Mouse (Mus musculus): ENCODE measurements at regions not wholly inside any gene's neighbourhood (a gene's known extent, or its start where the extent isn't known, plus 50 kb on each side); places are given as distances from the start of the nearest gene placed in this dataset.

- H3K9me3 ChIP-seq = no peaks in the 10 kb centered on the region
- H3K4me1 ChIP-seq = peaks cover 20% of the 10 kb centered on the region
- H3K9ac ChIP-seq (replicated peaks) = no peak overlapping the region
- no peak overlapping the region for H3K27ac ChIP-seq (replicated peaks)
- peaks cover 34% of the 10 kb centered on the region for H3K27me3 ChIP-seq
- no peak overlapping the region for H3K4me2 ChIP-seq (replicated peaks)
- no peaks in the 10 kb centered on the region for H3K36me3 ChIP-seq
- ATAC-seq (ENCODE audit: low FRiP score, low read depth) = no peak
- no peak overlapping the region for H3K4me3 ChIP-seq
- 6% methylated on average over 9 of the region's 9 CpGs for WGBS
Observed at GRCm38 (mm10) chr4:125439856-125440255, 50.6 kb upstream of the Grik3 start.

GRCm38 (mm10) chr4:125437161-125437822 lies 53.2 kb upstream of the Grik3 start:
- Histone ChIP-seq H3K9me3 (no peaks in the 10 kb centered on the region), H3K27ac (replicated peaks) (no peak overlapping the region), H3K9ac (replicated peaks) (no peak overlapping the region), H3K4me3 (no peak overlapping the region), H3K4me2 (replicated peaks) (no peak overlapping the region), H3K4me1 (peaks cover 20% of the 10 kb centered on the region), H3K36me3 (no peaks in the 10 kb centered on the region), H3K27me3 (peaks cover 34% of the 10 kb centered on the region)
- no peak for ATAC-seq (ENCODE audit: low FRiP score, low read depth)
- WGBS = 84% methylated on average over 13 of the region's 13 CpGs

- no peak overlapping the region for H3K4me2 ChIP-seq (replicated peaks)
- H3K4me3 ChIP-seq = no peak overlapping the region
- no peaks in the 10 kb centered on the region for H3K4me1 ChIP-seq
- H3K27ac ChIP-seq (replicated peaks) = no peak overlapping the region
- no peak overlapping the region for H3K9ac ChIP-seq (replicated peaks)
- no peaks in the 10 kb centered on the region for H3K9me3 ChIP-seq
- H3K27me3 ChIP-seq = peaks cover 18% of the 10 kb centered on the region
- no peaks in the 10 kb centered on the region for H3K36me3 ChIP-seq
- no peak for ATAC-seq (ENCODE audit: low FRiP score, low read depth)
- 23% methylated on average over 3 of the region's 3 CpGs for WGBS
Observed at GRCm38 (mm10) chr4:125433511-125433910, 57.0 kb upstream of the Grik3 start.

- no peak overlapping the region for H3K9ac ChIP-seq (replicated peaks)
Observed at GRCm38 (mm10) chr4:125431648-125432047, 58.9 kb upstream of the Grik3 start.

GRCm38 (mm10) chr4:125430845-125431244 lies 59.7 kb upstream of the Grik3 start:
- Histone ChIP-seq H3K9ac (replicated peaks) (no peak overlapping the region), H3K4me3 (no peak overlapping the region), H3K4me1 (no peaks in the 10 kb centered on the region), H3K36me3 (no peaks in the 10 kb centered on the region), H3K4me2 (replicated peaks) (no peak overlapping the region), H3K9me3 (no peaks in the 10 kb centered on the region), H3K27ac (replicated peaks) (no peak overlapping the region), H3K27me3 (peaks cover 14% of the 10 kb centered on the region; the same call in 1 of the 2 replicates)
- 78% methylated on average over 4 of the region's 4 CpGs for WGBS
- no peak for ATAC-seq (ENCODE audit: low FRiP score, low read depth)

More at GRCm38 (mm10) chr4:125431648-125432047, 58.9 kb upstream of the Grik3 start:
- no peaks in the 10 kb centered on the region for H3K4me1 ChIP-seq
- H3K9me3 ChIP-seq = no peaks in the 10 kb centered on the region
- H3K27me3 ChIP-seq = peaks cover 14% of the 10 kb centered on the region; the same call in 1 of the 2 replicates
- no peak overlapping the region for H3K27ac ChIP-seq (replicated peaks)
- H3K36me3 ChIP-seq = no peaks in the 10 kb centered on the region
- no peak overlapping the region for H3K4me3 ChIP-seq
- no peak overlapping the region for H3K4me2 ChIP-seq (replicated peaks)
- no peak for ATAC-seq (ENCODE audit: low FRiP score, low read depth)

- no peak for ATAC-seq (ENCODE audit: low FRiP score, low read depth)
- 0 out of 2 replicates have a peak, but pooled peaks cover 3% of the 10 kb centered on the region for H3K4me1 ChIP-seq
- whole genome bisulfite sequencing = 90% methylated on average over 14 of the region's 14 CpGs
Observed at GRCm38 (mm10) chr4:125428736-125429135, 61.8 kb upstream of the Grik3 start.

GRCm38 (mm10) chr4:125420561-125421241 lies 69.8 kb upstream of the Grik3 start:
- H3K27ac ChIP-seq (replicated peaks) = no peak overlapping the region
- no peak for ATAC-seq (ENCODE audit: low FRiP score, low read depth)
- WGBS = 53% methylated on average over 5 of the region's 5 CpGs
- 0 out of 2 replicates have a peak, but pooled peaks cover 3% of the 10 kb centered on the region for H3K4me1 ChIP-seq
- no peaks in the 10 kb centered on the region for H3K9me3 ChIP-seq
- H3K36me3 ChIP-seq = no peaks in the 10 kb centered on the region
- peaks cover 48% of the 10 kb centered on the region for H3K27me3 ChIP-seq
- H3K4me3 ChIP-seq = no peak overlapping the region
- no peak overlapping the region for H3K9ac ChIP-seq (replicated peaks)
- no peak overlapping the region for H3K4me2 ChIP-seq (replicated peaks)

More at GRCm38 (mm10) chr4:125428736-125429135, 61.8 kb upstream of the Grik3 start:
- H3K4me3 ChIP-seq = no peak overlapping the region
- no peak overlapping the region for H3K27ac ChIP-seq (replicated peaks)
- H3K4me2 ChIP-seq (replicated peaks) = no peak overlapping the region
- no peak overlapping the region for H3K9ac ChIP-seq (replicated peaks)
- no peaks in the 10 kb centered on the region for H3K9me3 ChIP-seq
- no peaks in the 10 kb centered on the region for H3K36me3 ChIP-seq
- H3K27me3 ChIP-seq = peaks cover 19% of the 10 kb centered on the region; the same call in 1 of the 2 replicates

- H3K27ac ChIP-seq (replicated peaks) = no peak overlapping the region
- H3K27me3 ChIP-seq = peaks cover 46% of the 10 kb centered on the region
- ATAC-seq (ENCODE audit: low FRiP score, low read depth) = no peak
- WGBS = 48% methylated on average over 12 of the region's 12 CpGs
- no peaks in the 10 kb centered on the region for H3K36me3 ChIP-seq
- H3K4me1 ChIP-seq = no peaks in the 10 kb centered on the region
- H3K4me2 ChIP-seq (replicated peaks) = no peak overlapping the region
- no peak overlapping the region for H3K9ac ChIP-seq (replicated peaks)
- no peaks in the 10 kb centered on the region for H3K9me3 ChIP-seq
- H3K4me3 ChIP-seq = no peak overlapping the region
Observed at GRCm38 (mm10) chr4:125419491-125420255, 70.8 kb upstream of the Grik3 start.

GRCm38 (mm10) chr4:125415308-125415707 lies 75.2 kb upstream of the Grik3 start:
- ATAC-seq (ENCODE audit: low FRiP score, low read depth) = no peak

GRCm38 (mm10) chr4:125413833-125414719 lies 76.4 kb upstream of the Grik3 start:
- no peak overlapping the region for H3K27ac ChIP-seq (replicated peaks)
- H3K9me3 ChIP-seq = no peaks in the 10 kb centered on the region
- H3K27me3 ChIP-seq = peaks cover 74% of the 10 kb centered on the region
- H3K36me3 ChIP-seq = no peaks in the 10 kb centered on the region
- ATAC-seq (ENCODE audit: low FRiP score, low read depth) = no peak
- H3K4me2 ChIP-seq (replicated peaks) = no peak overlapping the region
- no peak overlapping the region for H3K4me3 ChIP-seq
- H3K9ac ChIP-seq (replicated peaks) = no peak overlapping the region
- WGBS = 77% methylated on average over 7 of the region's 7 CpGs
- peaks cover 22% of the 10 kb centered on the region for H3K4me1 ChIP-seq

More at GRCm38 (mm10) chr4:125415308-125415707, 75.2 kb upstream of the Grik3 start:
- H3K4me1 ChIP-seq = peaks cover 15% of the 10 kb centered on the region
- H3K4me3 ChIP-seq = no peak overlapping the region
- no peaks in the 10 kb centered on the region for H3K36me3 ChIP-seq
- H3K27ac ChIP-seq (replicated peaks) = no peak overlapping the region
- WGBS = 25% methylated on average over 11 of the region's 11 CpGs
- no peaks in the 10 kb centered on the region for H3K9me3 ChIP-seq
- no peak overlapping the region for H3K9ac ChIP-seq (replicated peaks)
- H3K4me2 ChIP-seq (replicated peaks) = no peak overlapping the region
- H3K27me3 ChIP-seq = peaks cover 66% of the 10 kb centered on the region

- H3K27ac ChIP-seq (replicated peaks) = no peak overlapping the region
- 27% methylated on average over 8 of the region's 8 CpGs for WGBS
- peak; percentile 55 for ATAC-seq (ENCODE audit: low FRiP score, low read depth)
Observed at GRCm38 (mm10) chr4:125410736-125411441, 79.6 kb upstream of the Grik3 start.

More at GRCm38 (mm10) chr4:125410736-125411441, 79.6 kb upstream of the Grik3 start:
- Histone ChIP-seq H3K9me3 (no peaks in the 10 kb centered on the region), H3K9ac (replicated peaks) (no peak overlapping the region), H3K4me2 (replicated peaks) (no peak overlapping the region), H3K4me1 (peaks cover 37% of the 10 kb centered on the region), H3K36me3 (no peaks in the 10 kb centered on the region), H3K27me3 (peaks cover 68% of the 10 kb centered on the region), H3K4me3 (no peak overlapping the region)

Measured in midbrain, embryonic 12.5 days (tissue).